Mouse (Mus musculus): Measurements from ENCODE around the gene Slc17a7.

DNA sequence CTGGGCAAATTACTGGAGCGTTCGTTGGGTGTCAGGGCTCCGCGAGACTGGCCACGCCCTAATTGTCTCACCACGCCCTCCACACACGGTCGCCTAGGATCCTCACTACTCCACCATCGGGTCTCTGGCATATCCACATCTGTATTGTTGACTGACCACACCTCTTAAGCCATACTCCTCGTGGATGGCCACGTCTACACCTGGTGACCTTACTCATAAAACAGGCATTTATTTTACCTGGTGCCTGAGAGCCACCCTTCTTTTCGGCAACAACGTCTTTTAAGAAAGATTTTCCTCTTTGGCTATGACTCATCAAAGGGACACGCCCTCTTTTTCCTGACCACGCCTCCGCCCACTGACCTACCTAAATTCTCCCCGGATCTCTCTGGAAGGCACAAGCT, 48.1 kb downstream of the Slc17a7 start, which contains the start of gene Dkkl1:
- TF ChIP-seq CTCF (IDR thresholded peaks at IDR 0.05) (no peak), POLR2A (IDR thresholded peaks at IDR 0.05; ENCODE audit: insufficient read depth, low read depth, low read length) (no peak)

Data from heart, adult 2 months (tissue).